Mouse (Mus musculus): ENCODE measurements at regions not wholly inside any gene's neighbourhood (a gene's known extent, or its start where the extent isn't known, plus 50 kb on each side); places are given as distances from the start of the nearest gene placed in this dataset.

- TF ChIP-seq CTCF (IDR thresholded peaks at IDR 0.05) = 0 out of 2 replicates have a peak, but pooled peaks have one; percentile 4
- peak; percentile 70 for TF ChIP-seq EP300 (IDR thresholded peaks at IDR 0.05)
These were observed 94.6 kb downstream of the Phlda1 start for GRCm38 (mm10) chr10:111600677-111601099.

All from lung, postnatal 0 days (tissue).